Mouse (Mus musculus) heart, adult 18-20 months (tissue): ENCODE measurements at regions not wholly inside any gene's neighbourhood (a gene's known extent, or its start where the extent isn't known, plus 50 kb on each side); places are given as distances from the start of the nearest gene placed in this dataset.

Experiments used
- DNase-seq, 2 experiments: peaks; one replicate each; pipeline ENCODE4 v3.0.0; 2021 to 2022; ENCODE audit warnings: mixed read lengths in 1 of 2

DNA sequence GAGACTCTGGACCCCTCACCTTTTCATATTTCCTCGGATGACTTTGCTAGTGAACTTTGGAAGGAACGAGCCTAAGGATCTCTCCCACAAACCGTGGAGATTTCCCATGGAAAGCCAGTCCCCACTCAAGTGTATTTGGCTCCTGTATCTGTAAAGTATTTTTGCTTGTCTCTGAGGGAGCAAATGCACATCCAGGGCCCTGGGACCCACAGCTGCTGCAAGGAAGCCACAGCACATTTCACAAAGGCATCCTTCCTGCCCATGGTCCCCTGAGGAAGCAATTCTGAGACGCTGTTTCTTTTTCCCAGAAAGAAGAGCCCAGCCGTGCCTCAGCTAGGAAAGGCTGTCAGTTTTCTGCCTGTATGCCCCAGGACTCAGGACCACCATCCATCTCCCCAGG, 71.7 kb upstream of the S1pr3 start:
- peak in 1 of 2 experiments; percentile 47 for DNase-seq

DNA sequence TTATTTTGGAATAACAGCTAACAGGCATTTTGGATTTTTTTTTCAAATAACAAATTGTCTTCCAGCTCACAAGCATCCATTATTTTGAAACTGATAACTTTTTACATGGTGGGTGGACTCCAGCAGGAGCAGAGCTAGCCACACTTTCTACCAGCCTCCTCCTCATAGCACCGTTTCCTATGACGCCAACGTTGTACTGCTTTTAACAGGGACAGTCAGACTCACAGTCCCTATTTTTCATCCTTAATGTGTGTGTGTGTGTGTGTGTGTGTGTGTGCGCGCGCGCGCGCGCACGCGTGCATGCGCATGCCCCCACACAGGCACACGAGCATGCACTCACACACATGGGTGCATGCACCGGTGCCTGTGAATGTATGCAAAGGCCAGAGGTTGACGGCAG, 70.5 kb upstream of the S1pr3 start:
- no peak for DNase-seq

DNA sequence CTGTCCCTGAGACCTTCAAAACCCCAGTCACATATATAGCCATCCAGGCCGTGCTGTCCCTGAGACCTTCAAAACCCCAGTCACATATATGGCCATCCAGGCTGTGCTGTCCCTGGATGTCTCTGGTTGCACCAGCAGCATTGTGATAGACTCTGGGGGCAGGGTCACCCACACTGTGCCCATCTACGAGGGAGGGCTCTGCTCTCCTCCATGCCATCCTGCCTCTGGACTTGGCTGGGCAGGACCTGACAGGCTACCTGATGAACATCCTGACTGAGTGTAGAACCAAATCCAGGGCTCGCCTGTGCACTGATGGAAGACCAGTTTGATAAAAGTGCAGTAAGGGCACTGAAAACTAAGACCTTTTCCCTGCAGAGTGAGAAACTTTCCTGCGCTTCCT, 63.1 kb upstream of the S1pr3 start:
- DNase-seq = no peak

DNA sequence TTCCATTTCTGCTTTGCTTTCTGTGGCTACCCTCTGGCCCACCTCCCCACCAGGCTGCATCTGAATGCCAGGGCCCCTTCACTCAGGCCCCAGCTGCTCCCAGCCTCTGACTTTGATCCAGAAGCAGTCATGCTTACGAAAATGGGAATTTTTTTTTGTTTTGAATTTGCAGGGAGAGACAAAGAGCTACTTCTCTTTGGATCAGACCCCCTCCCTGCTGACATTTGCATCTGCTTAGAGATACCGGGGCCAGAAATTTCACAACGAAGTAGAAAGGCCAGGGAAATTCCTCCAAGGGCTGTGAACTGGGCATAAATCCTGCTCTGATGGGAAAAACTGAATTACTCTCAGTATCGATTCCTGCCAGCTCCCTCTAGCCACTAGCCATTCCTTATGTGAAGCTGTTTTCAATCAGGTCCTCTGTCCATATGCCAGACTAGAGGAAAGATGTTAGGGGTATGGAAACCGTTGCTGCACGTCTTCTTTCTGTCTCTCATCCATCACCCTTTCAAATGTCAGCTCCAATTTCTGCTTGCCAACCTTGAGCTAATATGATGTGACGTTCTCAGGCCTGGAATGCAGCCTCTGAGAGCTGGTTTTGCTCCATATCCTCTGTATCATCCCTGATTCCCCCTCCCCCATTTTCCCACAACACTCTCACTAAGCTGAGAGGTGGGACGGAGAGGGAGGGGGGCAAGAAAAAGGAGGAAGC, 62.4 kb upstream of the S1pr3 start:
- DNase-seq = peak; percentile 63 to 69

DNA sequence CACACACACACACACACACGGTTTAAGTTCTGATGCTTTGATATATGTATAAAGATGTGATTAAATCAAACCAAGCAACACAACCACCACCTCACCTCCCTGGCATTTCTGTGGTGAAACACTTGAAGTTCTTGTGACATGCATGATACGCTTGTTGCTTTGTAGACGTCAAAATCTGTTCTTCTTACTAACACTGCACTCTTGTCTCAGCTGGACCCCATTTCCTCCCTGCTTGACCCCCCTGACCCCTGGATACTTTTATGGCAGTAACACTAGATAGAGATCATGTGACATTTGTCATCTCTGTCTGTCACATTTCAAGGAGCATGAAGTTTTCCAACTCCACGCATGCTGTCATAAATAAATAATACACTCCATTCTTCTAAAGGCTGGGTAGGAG, 59.7 kb upstream of the S1pr3 start:
- no peak for DNase-seq

DNA sequence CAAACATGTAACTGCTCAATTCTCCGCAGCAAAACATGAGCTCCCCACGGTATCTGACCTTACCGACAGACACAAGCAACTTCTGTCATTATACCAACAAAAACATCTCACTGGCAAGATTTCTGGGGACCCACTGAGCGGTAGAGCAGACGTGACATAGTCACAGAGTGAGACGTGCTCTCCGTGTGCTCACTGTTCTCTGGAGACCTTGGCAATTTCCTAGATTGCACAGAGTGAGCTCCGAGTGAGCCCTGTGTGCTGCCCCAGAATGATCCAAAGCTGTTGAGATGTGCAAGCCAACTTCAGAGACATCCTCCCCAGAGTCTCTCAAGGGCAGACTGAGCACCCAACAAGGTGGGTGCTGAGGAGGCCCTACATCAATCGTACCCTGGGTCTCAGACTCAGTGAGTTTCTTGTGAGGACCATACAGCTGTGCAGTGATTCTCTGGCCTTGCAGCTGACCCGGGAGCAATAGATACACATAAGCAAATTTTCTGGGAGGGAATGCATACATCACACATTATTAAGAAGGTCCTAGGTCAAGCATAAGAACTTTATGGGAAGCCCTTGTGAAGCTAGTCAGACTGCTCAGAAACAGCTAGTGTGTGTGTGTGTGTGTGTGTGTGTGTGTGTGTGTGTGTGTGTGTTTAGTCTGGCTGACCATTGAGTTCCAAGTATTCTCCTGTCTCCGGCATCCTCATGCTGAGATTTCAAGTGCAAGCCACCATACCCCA, 58.5 kb upstream of the S1pr3 start:
- DNase-seq = peak in 1 of 2 experiments; percentile 25

DNA sequence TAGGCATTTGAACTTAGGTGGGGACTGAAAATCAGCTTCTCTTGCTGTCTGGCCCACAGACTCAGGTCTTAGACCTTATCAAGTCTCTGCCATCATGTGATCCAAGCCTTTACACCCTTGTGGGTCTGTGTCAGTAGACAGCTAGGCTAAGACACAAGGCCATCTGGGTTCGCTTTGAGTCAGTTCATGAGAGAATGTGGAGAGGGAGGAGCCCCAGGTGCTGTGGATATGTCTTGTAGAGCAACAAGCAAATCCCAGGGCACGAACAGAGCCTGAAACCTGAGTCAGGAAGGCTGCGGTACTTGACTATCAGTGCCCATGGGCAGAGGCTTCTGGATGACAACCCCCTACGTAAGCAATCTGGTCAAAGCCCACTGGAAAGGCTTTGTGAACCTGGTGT, 55.6 kb upstream of the S1pr3 start:
- no peak for DNase-seq

DNA sequence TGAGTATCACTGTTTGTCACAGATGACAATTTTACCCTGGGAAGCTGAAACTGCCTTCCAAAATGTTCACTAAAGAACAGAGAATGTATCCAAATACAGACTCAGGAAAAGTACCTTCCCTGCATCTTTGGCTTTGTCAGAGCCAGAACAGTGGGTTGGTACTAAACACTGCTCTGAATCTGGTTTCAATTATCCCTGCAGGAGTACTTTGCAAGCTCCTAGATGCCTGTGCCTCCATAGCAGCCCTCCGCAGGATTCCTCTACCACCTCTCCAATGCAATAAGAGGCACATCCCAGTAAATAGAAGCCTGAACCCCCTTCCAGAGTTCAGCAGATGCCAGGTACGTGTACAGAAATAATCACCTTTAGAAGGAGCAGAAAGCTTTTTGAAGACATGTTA, 52.9 kb upstream of the S1pr3 start:
- no peak for DNase-seq
